Mouse (Mus musculus) ovary, postnatal 10 days (tissue): Measurements from ENCODE around the gene Lmntd2.

Experiments used
- DNase-seq: peaks from one replicate; pipeline ENCODE4 v3.0.0; 2022; ENCODE audit warnings: low spot score

Lmntd2 gene

DNA sequence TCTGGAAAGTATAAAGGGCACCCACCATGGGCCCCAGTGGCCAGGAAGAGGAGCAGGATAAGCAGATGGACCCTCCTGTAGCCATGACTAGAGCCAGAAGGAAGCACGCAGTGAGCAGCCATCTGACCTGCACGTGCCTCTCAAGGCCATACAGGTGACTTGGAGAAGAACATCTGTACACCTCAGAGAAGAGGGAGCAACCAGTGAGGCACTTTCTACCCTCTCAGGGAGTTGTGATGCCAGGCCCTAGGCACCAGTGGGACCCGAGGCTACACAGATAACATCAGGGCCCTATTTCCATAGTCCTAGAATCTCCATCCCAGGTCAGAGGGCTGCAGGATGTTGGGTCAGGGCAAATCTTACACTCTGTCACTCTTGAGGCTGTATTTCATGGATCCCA is 23.7 kb downstream of the Lmntd2 start:
- DNase-seq, result no peak

DNA sequence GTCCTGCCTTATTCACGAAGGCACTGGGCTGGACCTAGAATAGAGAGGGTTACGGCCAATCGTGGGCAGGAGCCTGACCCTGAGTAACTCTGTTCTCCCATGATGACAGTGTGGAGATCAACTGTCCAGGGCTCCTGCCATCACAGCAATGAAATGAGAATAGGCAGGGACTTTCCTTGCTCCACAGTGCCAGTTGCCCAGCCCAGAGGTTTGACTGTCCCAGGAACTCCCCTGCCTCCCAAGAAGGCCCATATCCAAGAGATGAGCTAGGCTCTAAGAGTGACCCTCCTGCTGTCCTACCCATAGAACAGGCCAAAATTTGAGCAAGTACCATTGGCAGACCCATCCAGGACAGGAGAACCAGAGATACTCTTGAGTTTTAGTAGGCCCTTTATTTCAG is 25.1 kb downstream of the Lmntd2 start:
- no peak for DNase-seq

DNA sequence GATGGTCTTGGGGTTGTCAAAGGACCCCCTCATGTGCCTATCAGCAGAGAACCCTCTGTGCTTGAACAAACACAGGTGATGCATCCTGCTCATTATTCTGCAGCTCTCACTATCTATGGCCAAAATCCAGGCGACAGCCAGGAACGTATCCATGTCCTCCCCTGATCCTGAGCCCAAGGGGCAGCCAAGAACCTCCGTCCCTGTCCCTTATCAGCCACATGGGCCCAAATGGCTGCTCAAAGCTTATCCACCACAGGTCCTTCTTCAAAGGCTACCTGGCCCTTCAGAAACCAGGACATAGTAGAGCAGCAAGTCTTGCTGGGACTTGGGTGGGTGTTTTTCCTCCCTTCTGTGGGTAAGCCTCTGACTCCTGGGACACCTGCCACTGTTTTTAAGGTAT is 25.7 kb downstream of the Lmntd2 start:
- DNase-seq, result no peak

DNA sequence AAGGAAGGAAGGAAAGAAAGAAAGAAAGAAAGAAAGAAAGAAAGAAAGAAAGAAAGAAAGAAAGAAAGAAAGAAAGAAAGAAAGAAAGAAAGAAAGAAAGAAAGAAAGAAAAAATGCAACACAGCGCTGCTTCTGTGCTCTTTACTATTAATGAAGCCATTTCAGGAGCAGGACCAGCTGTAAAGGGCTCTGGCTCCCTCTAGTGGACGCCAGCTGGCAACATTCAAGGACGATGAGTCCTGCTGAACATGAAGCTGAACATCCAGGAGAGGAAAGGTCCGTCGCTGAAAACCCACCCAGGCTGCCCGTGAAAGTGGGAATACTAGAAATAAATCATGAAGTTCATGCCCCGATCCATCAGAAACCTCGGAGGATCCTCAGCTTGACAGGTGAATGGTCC is 37.7 kb downstream of the Lmntd2 start:
- peak; percentile 55 for DNase-seq

DNA sequence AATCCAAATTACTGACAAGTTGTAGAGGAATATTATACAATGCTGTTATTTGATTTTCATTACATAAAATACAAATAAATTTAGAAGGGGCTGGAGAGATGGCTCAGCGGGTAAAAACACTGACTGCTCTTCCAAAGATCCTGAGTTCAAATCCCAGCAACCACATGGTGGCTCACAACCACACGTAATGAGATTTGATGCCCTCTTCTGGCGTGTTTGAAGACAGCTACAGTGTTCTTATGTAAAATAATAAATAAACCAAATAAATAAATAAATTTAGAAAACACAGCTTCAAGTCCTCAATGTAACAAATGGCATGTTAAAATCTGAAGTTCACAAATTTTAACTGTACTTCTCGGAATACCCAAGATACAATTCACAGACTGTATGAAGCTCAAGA is 38.8 kb downstream of the Lmntd2 start:
- no peak for DNase-seq

DNA sequence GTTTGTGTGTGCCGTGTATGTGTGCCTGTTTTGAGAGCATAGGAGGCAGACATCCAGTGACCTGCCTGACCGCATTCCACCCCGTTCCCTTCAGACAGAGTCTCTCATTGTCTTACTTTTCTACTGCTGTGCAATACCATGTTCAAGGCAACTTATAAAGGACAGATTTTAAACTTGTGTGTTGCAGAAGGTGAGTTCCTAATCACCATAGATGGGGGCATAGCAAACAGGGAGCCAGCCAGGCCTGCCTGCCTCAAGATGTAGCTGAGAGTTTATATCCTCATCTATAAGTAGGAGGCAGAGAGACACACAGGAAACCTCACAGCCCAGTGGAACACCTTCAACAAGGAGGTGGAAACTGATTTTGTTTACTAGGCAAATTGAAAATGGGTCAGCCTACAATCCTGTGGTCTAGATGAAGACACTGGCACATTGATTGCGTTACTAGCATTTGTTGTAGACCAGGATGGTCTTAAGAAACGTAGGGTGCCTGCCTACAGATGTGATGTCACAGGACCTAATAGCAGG is 40.5 kb downstream of the Lmntd2 start:
- no peak for DNase-seq

DNA sequence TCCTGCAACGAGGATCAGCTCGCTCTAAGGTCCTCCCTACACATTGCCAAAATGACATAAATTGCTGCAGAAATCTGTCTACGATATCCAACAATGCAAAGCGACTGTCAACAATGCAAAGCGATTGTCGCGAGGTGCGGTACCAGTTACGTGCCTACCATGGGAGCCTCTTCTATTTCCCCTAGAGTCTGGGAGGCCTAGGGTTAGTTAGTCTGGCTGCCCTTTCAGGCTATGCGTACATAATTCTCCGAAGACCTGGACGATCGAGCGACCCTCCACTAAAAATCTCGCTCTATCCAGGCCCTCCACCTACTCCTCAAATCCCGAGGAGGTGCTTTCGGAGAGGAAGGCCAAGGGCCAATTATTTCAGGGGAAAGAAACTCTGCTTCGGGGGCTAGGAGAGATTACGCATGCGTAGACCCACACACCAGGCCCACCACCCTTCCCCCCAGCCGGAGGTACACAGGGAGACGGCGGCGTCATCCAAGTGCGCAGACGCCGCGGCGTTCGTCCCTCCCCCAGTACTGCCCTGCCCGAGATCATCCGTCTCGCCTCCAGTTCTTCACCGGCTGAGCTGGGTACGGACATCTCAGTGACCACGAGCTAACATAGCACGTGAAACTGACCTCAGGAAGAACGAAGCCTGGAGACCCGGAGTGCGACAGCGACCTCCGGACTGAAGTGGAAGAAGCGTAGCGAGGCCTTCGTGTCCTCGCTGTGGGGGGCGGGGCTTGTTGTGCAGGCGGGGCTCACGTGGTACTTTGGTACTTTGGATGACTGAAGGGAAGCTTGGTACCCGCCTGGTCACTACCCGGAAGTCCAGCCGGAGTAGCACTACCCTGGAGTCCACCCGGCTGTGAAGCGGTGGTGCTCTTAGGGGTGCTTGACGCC is 41.5 kb downstream of the Lmntd2 start, which contains the start of gene Rnh1:
Gene Rnh1 (minus strand): TSS at position 742 of the 891 bp plus-strand sequence.
- DNase-seq, result peak; percentile 81

DNA sequence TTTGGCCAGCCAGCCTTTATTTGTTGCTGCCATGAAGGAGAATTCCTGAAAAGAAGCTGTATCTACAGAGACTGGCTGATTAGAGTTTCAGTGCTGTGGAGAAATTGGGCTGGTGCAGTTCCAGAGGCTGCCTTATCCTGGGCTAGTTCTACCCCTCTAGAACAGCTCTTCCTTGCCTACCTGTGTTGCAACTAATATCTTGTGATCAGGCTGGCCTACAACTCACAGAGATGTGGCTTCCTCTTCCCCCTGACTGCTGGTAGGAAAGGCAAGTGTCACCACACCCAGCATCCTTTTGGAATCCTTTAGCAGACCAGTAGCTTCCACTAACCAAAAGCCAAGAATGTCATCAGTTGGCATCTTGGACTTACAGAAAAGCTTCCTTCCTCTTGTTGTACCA is 44.0 kb downstream of the Lmntd2 start:
- DNase-seq, result no peak

DNA sequence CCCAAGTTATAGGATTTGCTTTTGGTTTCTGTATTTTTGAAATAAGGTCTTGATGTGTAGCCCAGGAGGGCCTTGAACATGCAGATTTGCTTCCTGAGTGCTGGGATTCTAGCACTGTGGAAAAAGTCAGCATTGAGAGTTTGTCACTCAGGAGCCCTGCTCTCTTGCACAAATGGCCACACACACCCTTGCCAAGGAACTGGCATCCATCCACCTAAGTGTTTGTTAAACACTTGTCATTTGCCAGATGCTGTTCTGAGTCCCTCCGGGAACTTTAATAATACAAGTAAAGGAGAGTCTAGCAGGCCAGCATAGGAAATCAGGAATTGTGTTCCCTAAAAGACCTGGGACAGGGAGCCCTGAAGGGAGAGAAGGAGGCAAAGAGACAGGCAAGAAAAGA is 44.6 kb downstream of the Lmntd2 start:
- DNase-seq, result no peak

DNA sequence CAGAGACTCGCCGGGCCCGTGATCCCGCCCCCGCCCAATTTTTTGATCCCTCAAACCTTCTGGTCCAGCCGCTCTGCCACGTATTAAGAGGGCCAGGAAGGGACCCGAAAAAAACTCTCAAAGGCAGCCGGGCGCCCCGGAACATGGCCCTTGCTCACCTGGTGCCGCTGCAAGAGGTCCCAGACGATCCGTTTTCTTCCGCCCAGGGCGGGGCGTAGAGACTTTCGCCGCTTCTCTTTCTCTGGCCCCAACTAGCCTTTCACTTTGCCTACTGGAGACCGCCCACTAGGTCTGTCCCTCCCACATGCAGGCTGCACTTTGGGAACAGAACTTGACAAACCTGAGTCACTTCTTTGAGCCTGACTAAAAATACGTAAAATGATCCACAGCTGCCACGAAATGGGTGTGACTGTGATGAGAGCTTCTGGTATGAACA is 45.3 kb downstream of the Lmntd2 start:
- peak; percentile 41 for DNase-seq

DNA sequence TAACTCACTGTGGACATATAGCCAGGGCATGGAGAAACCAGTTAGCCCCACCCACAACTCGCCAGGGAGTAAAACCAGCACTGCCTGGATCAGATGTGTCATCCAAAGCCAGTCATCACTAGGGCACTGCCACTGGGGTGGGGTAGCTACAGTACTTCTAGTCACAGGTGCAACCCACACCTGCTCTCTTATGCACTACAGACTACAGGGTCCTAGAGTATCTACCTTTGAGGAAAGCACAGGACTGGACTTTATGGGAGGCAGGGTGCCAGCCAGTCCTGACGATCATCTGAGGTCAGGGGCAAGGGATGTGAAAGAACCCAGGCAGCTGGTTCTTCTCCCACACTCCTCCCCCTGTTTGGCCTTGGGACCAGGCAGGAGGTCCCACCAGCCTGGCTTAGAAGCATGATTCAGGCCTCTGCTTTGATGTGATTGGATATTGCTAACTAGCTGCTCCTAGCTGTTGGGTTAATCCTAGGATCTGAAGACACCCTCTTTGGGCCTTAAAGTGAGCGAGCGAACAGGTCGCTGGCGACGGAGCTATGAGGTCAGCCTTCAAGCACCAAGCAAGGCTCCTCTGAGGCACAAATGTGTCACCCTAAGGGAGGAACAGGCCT is 45.9 kb downstream of the Lmntd2 start:
- no peak for DNase-seq

DNA sequence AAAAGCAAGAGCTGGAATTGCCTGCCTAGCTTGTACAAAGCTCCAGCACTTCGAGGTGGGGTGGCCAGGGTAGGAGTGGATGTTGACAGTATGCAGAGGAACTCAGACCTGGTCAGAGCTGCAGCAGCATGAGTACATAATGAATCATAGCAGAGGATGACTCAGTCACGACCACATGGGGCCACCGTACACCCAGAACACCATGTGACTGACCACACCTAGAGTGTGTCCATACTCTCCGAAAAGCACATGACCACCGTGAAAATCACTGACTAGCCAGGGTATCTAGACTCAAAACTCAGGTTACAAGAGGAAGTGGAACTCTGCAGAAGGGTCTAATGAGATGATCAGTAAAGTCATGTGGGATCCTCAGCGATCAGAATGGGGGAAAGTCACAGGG is 49.0 kb downstream of the Lmntd2 start:
- DNase-seq, result no peak

DNA sequence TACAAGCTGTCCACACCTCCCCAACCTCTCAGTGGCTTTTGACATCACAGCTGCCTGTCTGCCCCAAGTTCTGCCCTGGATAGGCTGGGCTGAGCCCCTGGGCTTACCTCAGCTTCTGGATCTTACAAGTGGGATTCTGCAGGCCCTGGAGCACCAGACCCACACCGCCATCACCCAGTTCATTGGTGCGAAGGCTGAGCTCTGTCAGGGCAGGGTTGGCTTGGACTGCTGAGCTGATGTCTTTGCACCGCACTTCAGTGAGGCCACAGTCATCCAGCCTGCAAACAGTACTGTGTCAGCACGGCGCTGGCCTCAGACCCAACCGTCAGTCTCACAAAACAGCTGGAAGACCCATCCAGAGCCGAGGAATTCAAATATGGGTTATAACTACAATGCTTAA is 49.5 kb downstream of the Lmntd2 start:
- DNase-seq, result no peak
